Comparison of ENCODE assay signal across 9 mouse cellular contexts in the genomic region with DNA sequence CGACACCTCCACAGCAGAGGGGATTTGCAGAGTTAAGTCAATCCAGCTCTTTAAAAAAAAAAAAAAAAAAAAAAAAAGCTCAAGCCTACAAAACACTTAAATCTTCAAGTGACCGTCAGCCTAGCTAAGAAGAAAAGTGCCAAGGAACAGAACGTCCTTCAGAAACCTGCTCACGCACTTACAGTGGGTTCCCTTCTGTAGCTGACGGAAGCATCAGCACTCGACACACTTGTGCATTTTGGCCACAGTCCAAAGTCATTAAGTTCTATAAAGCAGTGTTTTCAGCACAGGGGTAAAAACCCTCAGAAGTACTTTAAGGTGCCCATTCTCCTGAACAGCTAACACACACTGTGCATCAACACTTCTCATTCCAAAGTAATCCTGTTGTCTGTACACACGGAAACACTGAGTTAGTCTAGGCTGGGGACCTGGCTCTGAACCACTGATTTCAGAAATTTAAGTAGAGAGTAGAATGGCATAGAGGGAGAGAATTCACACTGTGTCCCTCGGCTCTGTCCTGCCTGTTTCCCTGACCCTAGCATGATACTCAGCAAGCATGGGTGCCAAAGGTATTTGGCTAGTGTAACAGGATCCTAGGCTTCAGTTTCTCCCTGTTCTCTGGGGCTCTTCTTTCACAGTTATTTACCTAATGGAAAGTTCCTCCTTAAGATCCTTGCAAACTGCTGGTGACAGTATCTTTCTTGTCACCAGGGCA.
DNase-seq lines count a peak whose midpoint lies in the region; ATAC-seq lines count a peak whose summit lies in the region.
"Had no signal": no experiment of that assay in that cellular context is flagged by ENCODE, and none has a peak within 500 bp of the region (broad histone marks: within the 10 kb centered on the region; RNA-seq: fewer than 3 reads in every experiment).

No protein-coding gene starts in this region.

- H3K36me3 ChIP-seq in intestine, embryonic 15.5 days: no peaks in the 10 kb centered on the region

- H3K4me3 ChIP-seq in intestine, embryonic 15.5 days (replicated peaks): no peak overlapping the region

- 28% methylated on average over 8 of the region's 8 CpGs for WGBS in intestine, embryonic 15.5 days

- H3K27me3 ChIP-seq in intestine, embryonic 15.5 days (replicated peaks): no peaks in the 10 kb centered on the region

- intact Hi-C loops in left cerebral cortex, postnatal 14 days (cut with DNase I): no loop called here

- H3K9ac ChIP-seq in intestine, embryonic 15.5 days: no peak overlapping the region
- H3K9ac ChIP-seq: liver, embryonic 14.5 days had no signal

- peak; percentile 28; the same call in 1 of the 2 replicates for ATAC-seq in cerebellum, adult (ENCODE audit: insufficient number of reproducible peaks, low FRiP score, low TSS enrichment)
- 0 out of 2 replicates have a peak, but pooled peaks have one; percentile 13 for ATAC-seq in intestine, embryonic 15.5 days

- H3K4me2 ChIP-seq in intestine, embryonic 15.5 days (replicated peaks): no peak overlapping the region

- DNase-seq in cerebellum, postnatal 4 days (ENCODE audit: low spot score in 2 of 2): no peak
- peak; percentile 45 to 74 for DNase-seq in left cerebral cortex, postnatal 14 days (ENCODE audit: low spot score in 2 of 2)
- no peak for DNase-seq in left cerebral cortex, adult 11 months (ENCODE audit: low spot score)
- DNase-seq in lung, postnatal 36 days: peak; percentile 94
- no peak for DNase-seq in adrenal gland, postnatal 10 days
- DNase-seq in adrenal gland, postnatal 25 days: no peak

- peak overlapping the region; percentile 65 for H3K27ac ChIP-seq in intestine, embryonic 15.5 days
- H3K27ac ChIP-seq: liver, embryonic 14.5 days had no signal

- H3K4me1 ChIP-seq in intestine, embryonic 15.5 days (replicated peaks): peaks cover 43% of the 10 kb centered on the region

- H3K9me3 ChIP-seq in intestine, embryonic 15.5 days: no peaks in the 10 kb centered on the region

Comparison
In these comparisons a context has a peak if more than half of its experiments do, and no peak if none do; other contexts are left out.
1. DNase-seq: peak in left cerebral cortex, postnatal 14 days (2 of 2) and lung, postnatal 36 days (single experiment); none in cerebellum, postnatal 4 days (0 of 2), left cerebral cortex, adult 11 months (single experiment), adrenal gland, postnatal 10 days (single experiment) and adrenal gland, postnatal 25 days (single experiment).